Mouse (Mus musculus) CH12.LX (cell line): ENCODE results near the gene Trp53i13. TPM values are rescaled to one million over a fixed set of nuclear protein-coding genes. Genes with fewer than 3 reads are reported as not detected.

Experiments
- DNase-seq: peaks from one replicate; pipeline ENCODE4 v3.0.0-alpha.2; 2013; ENCODE audit errors: extremely low read depth
- H3K27ac ChIP-seq: 2 replicates; pipeline ENCODE4 v1.5.1; 2012; ENCODE audit warnings: low read depth, mild to moderate bottlenecking, control low read depth, moderate library complexity; ENCODE audit not compliant: insufficient read depth
- H3K27me3 ChIP-seq: replicated peaks from 2 replicates; pipeline ENCODE3; 2012; ENCODE audit warnings: inconsistent platforms
- H3K36me3 ChIP-seq, 2 experiments: replicated peaks in 1 of 2; 2 replicates each; pipeline versions ENCODE3 to v1.6.1; 2012; ENCODE audit warnings: inconsistent platforms in 1 of 2, low read length in 1 of 2, mild to moderate bottlenecking in 1 of 2, mixed read lengths in 1 of 2, moderate library complexity in 1 of 2; ENCODE audit not compliant: control insufficient read depth in 1 of 2, insufficient read depth in 1 of 2
- H3K4me1 ChIP-seq, 2 experiments: 2 replicates each; pipeline ENCODE4 v1.6.1; 2012; ENCODE audit warnings: inconsistent platforms in 1 of 2, moderate library complexity in 1 of 2; ENCODE audit not compliant: insufficient read depth in 2 of 2, control insufficient read depth in 1 of 2
- H3K4me2 ChIP-seq: 2 replicates; pipeline ENCODE4 v1.6.1; 2012; ENCODE audit warnings: low read depth, mild to moderate bottlenecking, control low read depth; ENCODE audit not compliant: poor library complexity, insufficient read depth, severe bottlenecking
- H3K4me3 ChIP-seq, 3 experiments: fragments of 150-350 bp in 1 of 3; sonication (generic) in 1 of 3; replicated peaks in 1 of 3; 2 replicates each; pipeline versions ENCODE3 to v1.5.1; 2011 to 2012; ENCODE audit warnings: low read depth in 2 of 3, low read length in 2 of 3, mild to moderate bottlenecking in 2 of 3, moderate library complexity in 2 of 3, control low read depth in 1 of 3, improper control_type of control experiment in 1 of 3, inconsistent platforms in 1 of 3, mixed read lengths in 1 of 3; ENCODE audit not compliant: poor library complexity in 1 of 3
- H3K79me2 ChIP-seq: replicated peaks from 2 replicates; pipeline ENCODE4 v1.6.1; 2012; ENCODE audit warnings: mild to moderate bottlenecking, moderate library complexity; ENCODE audit not compliant: control insufficient read depth, poor library complexity, insufficient read depth, severe bottlenecking; ENCODE audit errors: extremely low read depth
- H3K9ac ChIP-seq: 2 replicates; pipeline ENCODE4 v1.6.1; 2012; ENCODE audit warnings: low read depth, mild to moderate bottlenecking, control low read depth, moderate library complexity; ENCODE audit not compliant: insufficient read depth
- H3K9me3 ChIP-seq: replicated peaks from 2 replicates; pipeline ENCODE3; 2012; ENCODE audit warnings: low read length, inconsistent platforms, mixed read lengths
- CHD1 ChIP-seq: IDR thresholded peaks from 2 replicates; pipeline ENCODE4 v1.6.1; 2012; ENCODE audit warnings: low read depth, low read length, improper control_type of control experiment, inconsistent platforms
- CTCF ChIP-seq, 2 experiments: IDR thresholded peaks in 1 of 2; conservative IDR thresholded peaks in 1 of 2; 2 replicates each; pipeline ENCODE4 v1.5.1; 2011 to 2012; ENCODE audit warnings: low read depth in 2 of 2, low read length in 2 of 2, improper control_type of control experiment in 1 of 2, inconsistent platforms in 1 of 2, mild to moderate bottlenecking in 1 of 2, moderate library complexity in 1 of 2
- ELF1 ChIP-seq: IDR thresholded peaks from 2 replicates; pipeline ENCODE4 v1.6.1; 2014; ENCODE audit warnings: low read depth, mild to moderate bottlenecking, inconsistent platforms, low read length, improper control_type of control experiment
- EP300 ChIP-seq: IDR thresholded peaks from 2 replicates; pipeline ENCODE4 v1.6.1; 2011; ENCODE audit warnings: low read length, improper control_type of control experiment
- HCFC1 ChIP-seq: IDR thresholded peaks from 2 replicates; pipeline ENCODE4 v1.6.1; 2012; ENCODE audit warnings: low read depth, mild to moderate bottlenecking, inconsistent platforms, low read length, improper control_type of control experiment
- IRF4 ChIP-seq: IDR thresholded peaks from 2 replicates; pipeline ENCODE4 v1.6.1; 2014; ENCODE audit warnings: low read depth, mild to moderate bottlenecking, inconsistent platforms, low read length, improper control_type of control experiment
- JUN ChIP-seq: IDR thresholded peaks from 2 replicates; pipeline ENCODE4 v1.6.1; 2011; ENCODE audit warnings: low read depth, mild to moderate bottlenecking, low read length, improper control_type of control experiment, moderate library complexity; ENCODE audit not compliant: insufficient read depth
- JUND ChIP-seq: conservative IDR thresholded peaks from 2 replicates; pipeline ENCODE4 v1.6.1; 2011; ENCODE audit warnings: low read depth, low read length, improper control_type of control experiment
- KAT2A ChIP-seq: IDR thresholded peaks from 2 replicates; pipeline ENCODE4 v1.6.1; 2012; ENCODE audit warnings: low read length, improper control_type of control experiment, inconsistent platforms; ENCODE audit not compliant: insufficient replicate concordance
- MAFK ChIP-seq: IDR thresholded peaks from 2 replicates; pipeline ENCODE4 v1.6.1; 2011; ENCODE audit warnings: low read length, improper control_type of control experiment; ENCODE audit not compliant: insufficient replicate concordance
- MAX ChIP-seq: IDR thresholded peaks from 2 replicates; pipeline ENCODE4 v1.6.1; 2011; ENCODE audit warnings: low read length, improper control_type of control experiment
- MEF2A ChIP-seq: IDR thresholded peaks from 2 replicates; pipeline ENCODE4 v1.6.1; 2014; ENCODE audit warnings: low read depth, mild to moderate bottlenecking, inconsistent platforms, low read length, improper control_type of control experiment, borderline replicate concordance
- MXI1 ChIP-seq: IDR thresholded peaks from 2 replicates; pipeline ENCODE4 v1.6.1; 2011; ENCODE audit warnings: mild to moderate bottlenecking, low read depth, low read length, improper control_type of control experiment
- MYC ChIP-seq: IDR thresholded peaks from 2 replicates; pipeline ENCODE4 v1.6.1; 2011; ENCODE audit warnings: low read depth, mild to moderate bottlenecking, improper control_type of control experiment, low read length
- NRF1 ChIP-seq: IDR thresholded peaks from 2 replicates; pipeline ENCODE4 v1.6.1; 2014; ENCODE audit warnings: low read depth, mild to moderate bottlenecking, inconsistent platforms, low read length, improper control_type of control experiment, moderate library complexity
- POLR2A ChIP-seq: IDR thresholded peaks from 2 replicates; pipeline ENCODE4 v1.6.1; 2011; ENCODE audit warnings: low read depth, mild to moderate bottlenecking, improper control_type of control experiment, low read length
- POLR2AphosphoS2 ChIP-seq: IDR thresholded peaks from 2 replicates; pipeline ENCODE4 v1.6.1; 2011; ENCODE audit warnings: low read depth, low read length, improper control_type of control experiment
- RAD21 ChIP-seq: IDR thresholded peaks from 2 replicates; pipeline ENCODE4 v1.6.1; 2011; ENCODE audit warnings: low read depth, mild to moderate bottlenecking, low read length, improper control_type of control experiment, moderate library complexity
- SIN3A ChIP-seq: IDR thresholded peaks from 2 replicates; pipeline ENCODE4 v1.6.1; 2012; ENCODE audit warnings: low read length, improper control_type of control experiment, inconsistent platforms
- SMC3 ChIP-seq: IDR thresholded peaks from 2 replicates; pipeline ENCODE4 v1.6.1; 2011; ENCODE audit warnings: low read depth, low read length, improper control_type of control experiment
- TCF12 ChIP-seq: IDR thresholded peaks from 2 replicates; pipeline ENCODE4 v1.6.1; 2014; ENCODE audit warnings: low read depth, mild to moderate bottlenecking, inconsistent platforms, low read length, improper control_type of control experiment
- UBTF ChIP-seq: IDR thresholded peaks from 2 replicates; pipeline ENCODE4 v1.6.1; 2012; ENCODE audit warnings: low read depth, mild to moderate bottlenecking, inconsistent platforms, low read length, improper control_type of control experiment, moderate library complexity
- USF1 ChIP-seq: IDR thresholded peaks from 2 replicates; pipeline ENCODE4 v1.6.1; 2014; ENCODE audit warnings: low read depth, mild to moderate bottlenecking, inconsistent platforms, low read length, improper control_type of control experiment
- USF2 ChIP-seq: conservative IDR thresholded peaks from 2 replicates; pipeline ENCODE4 v1.6.1; 2011; ENCODE audit warnings: low read depth, low read length, improper control_type of control experiment
- ZMIZ1 ChIP-seq: IDR thresholded peaks from 2 replicates; pipeline ENCODE4 v1.6.1; 2012; ENCODE audit warnings: low read depth, mild to moderate bottlenecking, inconsistent platforms, low read length, improper control_type of control experiment
- dilution Hi-C: fragments of 300-500 bp; cut with MboI; formaldehyde crosslinking; loops from 2 replicates; pipeline ENCODE4 v1.14.3; 2020; ENCODE audit warnings: low sequenced_read_pairs; ENCODE audit not compliant: extremely low pct_unique_long_range_greater_than_20kb, extremely low pct_ligation_motif_present
- in situ Hi-C: fragments of 300-500 bp; cut with MboI; formaldehyde crosslinking; loops from 3 replicates; pipeline ENCODE4 v1.14.3; 2019; ENCODE audit warnings: low sequenced_read_pairs, low pct_ligation_motif_present, low pct_unique_long_range_greater_than_20kb, mixed read lengths
- polyA plus RNA-seq: library from polyadenylated mRNA; unstranded; fragments of >175 nt; gene quantifications from 2 replicates; pipeline ENCODE4 v1.2.1, GENCODE M21; 2012; ENCODE audit warnings: low read depth; ENCODE audit not compliant: insufficient read length
- total RNA-seq, 2 experiments: library from RNA; depleted of rRNA; stranded (reverse); fragments of 300-350 nt in 1 of 2; fragments of >200 nt in 1 of 2; gene quantifications; 2 replicates each; pipeline ENCODE4 v1.2.3; 2012 to 2014

The Trp53i13 gene
- total and polyA plus RNA-seq, 3 experiments, result 6.7 to 12.8 (median 12.6) TPM

DNA sequence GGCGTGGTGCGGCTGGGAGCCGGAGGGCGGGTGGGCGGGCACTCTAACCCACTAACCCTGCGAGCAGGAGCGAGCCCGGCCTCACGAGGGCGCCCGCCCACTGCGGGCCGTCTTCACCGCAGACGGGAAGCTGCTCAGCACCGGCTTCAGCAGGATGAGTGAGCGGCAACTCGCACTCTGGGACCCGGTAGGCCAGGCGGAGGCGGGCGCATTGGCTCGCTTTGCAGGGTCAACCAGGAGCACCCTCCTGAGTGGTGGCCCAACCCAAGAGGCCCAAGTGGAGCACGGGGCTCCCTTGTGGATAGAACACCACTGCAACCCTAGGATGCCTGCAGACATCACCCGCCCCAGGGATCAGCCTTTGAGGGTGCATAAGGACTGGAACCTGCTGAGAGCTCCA is 48.6 kb downstream of the Trp53i13 start:
- TF ChIP-seq ZMIZ1 (no peak), SIN3A (no peak), MXI1 (no peak), POLR2AphosphoS2 (no peak), JUND (no peak), NRF1 (no peak), EP300 (no peak), UBTF (peak; percentile 86), RAD21 (peak; percentile 63), MYC (no peak), POLR2A (0 out of 2 replicates have a peak, but pooled peaks have one; percentile 24), ELF1 (no peak), CHD1 (no peak), MEF2A (no peak), MAX (no peak), HCFC1 (no peak), USF1 (no peak), CTCF (conservative IDR thresholded peaks at IDR 0.05 in 1 of 2, IDR thresholded peaks at IDR 0.05 in 1 of 2; ENCODE audit: low read depth in 2 of 2, low read length in 2 of 2) (peak in 1 of 2 experiments; percentile 76; a peak in 2 of 4 replicates), SMC3 (peak; percentile 56)
- Histone ChIP-seq H3K9ac (peak overlapping the region; percentile 5; the same call in 1 of the 2 replicates), H3K27ac (no peak overlapping the region), H3K27me3 (peaks cover 47% of the 10 kb centered on the region), H3K79me2 (no peaks in the 10 kb centered on the region), H3K4me3 (peak overlapping the region; percentile 16 to 42 (median 25)), H3K9me3 (no peaks in the 10 kb centered on the region), H3K4me2 (peak overlapping the region; percentile 59), H3K4me1 (peaks cover 9 to 22% of the 10 kb centered on the region in 2 experiments), H3K36me3 (peaks cover 0 to 3% of the 10 kb centered on the region in 2 experiments)
- in situ Hi-C loops, result loop anchor here (25.0 kb wide), 1 partner anchor 480 kb away; the partner anchor contains the start of gene Slc6a4
- dilution Hi-C loops, result no loop called here
- DNase-seq, result peak; percentile 74

GRCm38 (mm10) chr11:77466544-77466943 is 49.2 kb downstream of the Trp53i13 start:
- 0 out of 2 replicates have a peak overlapping the region, but pooled peaks have one; percentile 59 for H3K4me2 ChIP-seq
- no peak overlapping the region for H3K4me3 ChIP-seq
- in situ Hi-C loops, result loop anchor here (25.0 kb wide), 1 partner anchor 479 kb away; the partner anchor contains the start of gene Slc6a4
- H3K4me1 ChIP-seq, result peaks cover 9 to 27% of the 10 kb centered on the region in 2 experiments
- TF ChIP-seq SIN3A, result no peak
- TF ChIP-seq USF1, result no peak
- TF ChIP-seq NRF1, result no peak
- TF ChIP-seq POLR2AphosphoS2, result no peak
- no peak for TF ChIP-seq MAFK
- no peak for TF ChIP-seq TCF12
- TF ChIP-seq JUN, result no peak
- no peak for TF ChIP-seq POLR2A
- no peak for TF ChIP-seq KAT2A
- no peak for TF ChIP-seq IRF4
- no peak for TF ChIP-seq ZMIZ1
- TF ChIP-seq CTCF (conservative IDR thresholded peaks at IDR 0.05 in 1 of 2, IDR thresholded peaks at IDR 0.05 in 1 of 2; ENCODE audit: low read depth in 2 of 2, low read length in 2 of 2), result no peak
- TF ChIP-seq HCFC1, result no peak
- TF ChIP-seq USF2, result no peak
- H3K27ac ChIP-seq, result no peak overlapping the region
- dilution Hi-C loops, result no loop called here
- no peaks in the 10 kb centered on the region for H3K36me3 ChIP-seq
- no peaks in the 10 kb centered on the region for H3K79me2 ChIP-seq
- H3K9me3 ChIP-seq, result no peaks in the 10 kb centered on the region
- no peak overlapping the region for H3K9ac ChIP-seq
- H3K27me3 ChIP-seq, result peaks cover 52% of the 10 kb centered on the region
- DNase-seq, result no peak
